Mouse (Mus musculus): ENCODE results near the gene 4930572O03Rik. TPM values are rescaled to one million over a fixed set of nuclear protein-coding genes. Genes with fewer than 3 reads are reported as not detected.
"Not testable (repeated sequence)": the region's sequence is repeated elsewhere in the genome, so short reads cannot be mapped to it uniquely, and the experiment has no call there.

The 4930572O03Rik gene
- total and polyA plus RNA-seq, 2 experiments, result not detected

DNA sequence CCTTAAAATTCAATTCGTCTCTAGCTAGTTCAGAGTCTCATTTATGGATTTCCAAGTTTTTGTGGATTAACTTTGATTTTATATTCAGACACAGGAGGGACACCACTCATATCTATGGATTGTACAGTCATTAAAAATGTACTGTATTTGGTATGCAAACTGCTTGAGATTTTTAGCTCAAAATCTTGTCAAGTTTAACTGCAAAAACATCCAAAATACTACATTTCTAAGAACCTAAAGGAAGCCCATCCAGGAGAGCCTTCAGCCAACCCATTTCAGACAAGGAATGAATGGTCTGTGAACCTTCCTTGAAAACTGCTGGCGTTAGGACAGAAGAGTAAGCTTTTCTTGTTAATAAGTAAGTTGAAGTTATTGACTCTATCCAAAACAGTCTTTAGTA lies 53.9 kb downstream of the 4930572O03Rik start:
- H3K4me3 ChIP-seq (ENCODE audit: insufficient read depth, low read depth, low read length); H3K27me3 ChIP-seq (ENCODE audit: control insufficient read depth, insufficient read depth, low read length); DNase-seq (ENCODE audit: extremely low read depth, low read depth, low spot score); H3K4me1 ChIP-seq (ENCODE audit: control insufficient read depth, insufficient read depth, low read length); H3K27ac ChIP-seq (replicated peaks; ENCODE audit: insufficient read depth, low read depth, low read length); H3K36me3 ChIP-seq (ENCODE audit: control insufficient read depth, insufficient read depth, low read length); H3K79me2 ChIP-seq (ENCODE audit: control insufficient read depth, insufficient read depth, low read length); H3K9ac ChIP-seq (ENCODE audit: low read depth, low read length): not testable (repeated sequence)
- 0 out of 2 replicates have a peak, but pooled peaks have one; percentile 13 for TF ChIP-seq POLR2A (IDR thresholded peaks at IDR 0.05; ENCODE audit: extremely low read depth, insufficient read depth, low read length)
- WGBS, result 51% methylated on average over 2 of the region's 2 CpGs

DNA sequence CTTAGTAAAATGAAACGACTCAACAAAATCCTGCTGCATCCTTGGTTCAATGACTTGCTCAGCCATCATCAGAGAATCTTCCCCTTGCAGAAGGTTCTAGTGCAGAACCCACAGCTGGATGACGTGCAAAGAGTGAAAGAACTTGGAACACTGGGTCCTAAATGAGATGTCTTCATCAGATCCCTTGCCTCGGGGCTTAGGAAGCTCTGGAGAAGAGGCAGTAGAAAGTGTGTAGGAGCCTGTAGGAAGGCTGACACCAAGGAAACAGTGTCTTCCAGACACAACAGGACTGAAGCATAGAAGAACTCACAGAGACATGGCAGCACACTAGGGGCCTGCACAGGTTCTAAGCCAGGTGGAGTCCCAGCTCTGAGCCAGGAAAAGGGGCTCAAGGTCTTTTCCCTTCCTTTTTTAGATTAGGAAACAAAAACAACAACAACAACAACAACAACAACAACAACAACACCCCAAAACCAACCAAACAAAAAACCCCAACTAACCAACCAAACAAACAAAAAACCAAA lies 54.4 kb downstream of the 4930572O03Rik start:
- not testable (repeated sequence) for H3K9ac ChIP-seq (ENCODE audit: low read depth, low read length); H3K79me2 ChIP-seq (ENCODE audit: control insufficient read depth, insufficient read depth, low read length); DNase-seq (ENCODE audit: extremely low read depth, low read depth, low spot score); H3K4me3 ChIP-seq (ENCODE audit: insufficient read depth, low read depth, low read length); H3K4me1 ChIP-seq (ENCODE audit: control insufficient read depth, insufficient read depth, low read length); H3K36me3 ChIP-seq (ENCODE audit: control insufficient read depth, insufficient read depth, low read length); H3K27me3 ChIP-seq (ENCODE audit: control insufficient read depth, insufficient read depth, low read length); H3K27ac ChIP-seq (replicated peaks; ENCODE audit: insufficient read depth, low read depth, low read length)
- WGBS, result 57% methylated on average over 3 of the region's 3 CpGs

Other genes with a start within 250 kb of the 4930572O03Rik start
- not detected in 2 replicates for gene Gm21149, start 180.5 kb downstream of the 4930572O03Rik start, total RNA-seq (2014; rRNA removed)
- not detected in 2 replicates for gene Gm21149, start 180.5 kb downstream of the 4930572O03Rik start, polyA plus RNA-seq (2012; rRNA removed)
- not detected in 2 replicates for gene Gm21190, start 127.8 kb downstream of the 4930572O03Rik start, total RNA-seq (2014; rRNA removed)
- gene Gm21190, start 127.8 kb downstream of the 4930572O03Rik start, polyA plus RNA-seq (2012; rRNA removed), result not detected in 2 replicates
- gene Gm21083, start 79.7 kb downstream of the 4930572O03Rik start, total RNA-seq (2014; rRNA removed), result not detected in 2 replicates
- not detected in 2 replicates for gene Gm21083, start 79.7 kb downstream of the 4930572O03Rik start, polyA plus RNA-seq (2012; rRNA removed)
- not detected in 2 replicates for gene Speer4d, start 38.0 kb downstream of the 4930572O03Rik start, total RNA-seq (2014; rRNA removed)
- gene Speer4d, start 38.0 kb downstream of the 4930572O03Rik start, polyA plus RNA-seq (2012; rRNA removed), result not detected in 2 replicates
- not detected in 2 replicates for gene Speer4c, start 57.2 kb upstream of the 4930572O03Rik start, total RNA-seq (2014; rRNA removed)
- not detected in 2 replicates for gene Speer4c, start 57.2 kb upstream of the 4930572O03Rik start, polyA plus RNA-seq (2012; rRNA removed)

Data from liver, adult 2 months (tissue).